Mouse (Mus musculus): ENCODE results near the gene 6030445D17Rik. TPM values are rescaled to one million over a fixed set of nuclear protein-coding genes. Genes with fewer than 3 reads are reported as not detected.

6030445D17Rik gene
- total RNA-seq, 1 experiment from 2014 or later = not detected

Other genes with a start within 250 kb of the 6030445D17Rik start
- not detected in 2 replicates for gene Tcea3, start 214.5 kb upstream of the 6030445D17Rik start, total RNA-seq (2017)
- 9.5 and 11.2 TPM in 2 replicates for gene Zfp46, start 177.6 kb upstream of the 6030445D17Rik start, total RNA-seq (2017)
- 225 and 262 TPM in 2 replicates for gene Hnrnpr, start 151.3 kb upstream of the 6030445D17Rik start, total RNA-seq (2017)
- not detected in 2 replicates for gene Htr1d, start 38.7 kb upstream of the 6030445D17Rik start, total RNA-seq (2017)
- 6.5 and 11.1 TPM in 2 replicates for gene Luzp1, start 7.5 kb downstream of the 6030445D17Rik start, total RNA-seq (2017)
- gene Kdm1a, start 140.5 kb downstream of the 6030445D17Rik start, total RNA-seq (2017) = 91.9 and 106 TPM in 2 replicates
- not detected in 2 replicates for gene Tex46, start 148.2 kb downstream of the 6030445D17Rik start, total RNA-seq (2017)
- gene Lactbl1, start 160.4 kb downstream of the 6030445D17Rik start, total RNA-seq (2017) = not detected in 2 replicates